Mouse (Mus musculus): ENCODE data around the gene Gm11214. TPM values are rescaled to one million over a fixed set of nuclear protein-coding genes. Genes with fewer than 3 reads are reported as not detected.

Gm11214 gene
- polyA plus RNA-seq, 1 experiment from 2014 or later, result not detected

DNA sequence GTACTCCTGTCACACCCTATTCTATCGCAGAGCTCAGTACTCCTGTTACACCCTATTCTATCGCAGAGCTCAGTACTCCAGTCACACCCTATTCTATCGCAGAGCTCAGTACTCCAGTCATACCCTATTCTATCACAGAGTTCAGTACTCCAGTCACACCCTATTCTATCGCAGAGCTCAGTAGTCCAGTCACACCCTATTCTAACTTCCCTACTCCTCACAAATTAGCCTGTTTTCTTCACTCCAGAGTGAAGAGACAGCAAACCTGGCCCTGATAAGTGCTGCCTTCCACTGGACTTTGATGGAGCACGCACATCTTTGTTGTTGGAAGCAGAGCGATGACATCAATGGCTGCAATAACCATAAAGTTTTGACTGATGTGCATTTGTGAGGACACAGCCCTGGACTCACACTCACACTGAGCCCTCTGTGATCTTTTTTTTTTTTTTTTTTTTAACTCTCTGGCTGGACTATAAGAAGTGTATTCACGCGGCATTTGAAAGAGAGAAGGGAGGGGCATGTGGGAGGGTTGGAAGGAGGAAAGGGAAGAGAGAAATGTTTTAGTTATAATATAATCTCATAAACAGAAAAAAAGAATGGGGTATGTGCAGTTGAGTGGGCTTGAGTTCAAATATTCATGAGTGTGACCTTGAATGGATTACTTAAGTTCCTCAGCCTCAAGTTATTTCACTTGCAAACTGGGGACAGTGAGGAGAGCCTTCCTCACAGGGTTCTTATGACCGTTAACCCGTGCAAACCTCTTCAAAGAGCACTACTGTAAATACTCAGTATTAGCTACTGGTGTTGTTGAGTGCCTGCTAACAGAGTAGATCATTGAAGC is 21.5 kb upstream of the Gm11214 start:
- ATAC-seq (peak; percentile 82), DNase-seq (ENCODE audit: low spot score) (peak; percentile 63)
- no peaks in the 10 kb centered on the region for H3K9me3 ChIP-seq (ENCODE audit: low read length)
- H3K36me3 ChIP-seq (ENCODE audit: insufficient read depth, low read length), result no peaks in the 10 kb centered on the region
- no peaks in the 10 kb centered on the region for H3K27me3 ChIP-seq (replicated peaks; ENCODE audit: insufficient read depth, low read length)
- H3K4me1 ChIP-seq (ENCODE audit: insufficient read depth, low read depth, low read length), result no peaks in the 10 kb centered on the region
- no peak overlapping the region for H3K27ac ChIP-seq (ENCODE audit: low read length)
- WGBS, result 54% methylated on average over 10 of the region's 10 CpGs
- H3K4me3 ChIP-seq (ENCODE audit: low read depth, low read length), result no peak overlapping the region
- no peak overlapping the region for H3K9ac ChIP-seq (replicated peaks; ENCODE audit: low read depth)
- TF ChIP-seq CTCF (IDR thresholded peaks at IDR 0.05) (no peak), EP300 (IDR thresholded peaks at IDR 0.05) (no peak)
- H3K4me2 ChIP-seq (replicated peaks; ENCODE audit: low read depth, low read length), result no peak overlapping the region

DNA sequence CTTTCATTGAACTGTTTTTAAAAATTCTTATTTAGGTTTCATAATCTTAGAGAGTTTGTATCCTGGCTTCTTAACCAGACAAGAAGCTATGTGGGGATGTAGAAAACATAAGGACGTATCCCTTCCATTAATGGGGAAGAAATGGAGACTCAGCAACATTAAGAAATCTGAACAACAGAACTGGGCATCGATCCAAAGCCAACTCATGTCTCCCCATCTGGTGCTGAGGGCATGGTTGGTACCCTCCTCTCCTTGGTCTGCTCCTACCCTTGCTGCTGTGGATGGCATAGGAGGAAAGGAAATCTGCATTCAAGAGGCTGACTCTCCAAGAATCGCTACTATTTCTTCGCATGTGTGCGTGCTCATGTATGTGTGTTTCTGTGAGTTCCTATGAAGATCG is 20.5 kb upstream of the Gm11214 start:
- TF ChIP-seq EP300 (IDR thresholded peaks at IDR 0.05) (no peak), CTCF (IDR thresholded peaks at IDR 0.05) (no peak)
- Histone ChIP-seq H3K27me3 (replicated peaks; ENCODE audit: insufficient read depth, low read length) (no peaks in the 10 kb centered on the region), H3K36me3 (ENCODE audit: insufficient read depth, low read length) (no peaks in the 10 kb centered on the region), H3K9me3 (ENCODE audit: low read length) (no peaks in the 10 kb centered on the region), H3K4me2 (replicated peaks; ENCODE audit: low read depth, low read length) (no peak overlapping the region), H3K4me3 (ENCODE audit: low read depth, low read length) (no peak overlapping the region), H3K4me1 (ENCODE audit: insufficient read depth, low read depth, low read length) (no peaks in the 10 kb centered on the region), H3K9ac (replicated peaks; ENCODE audit: low read depth) (no peak overlapping the region), H3K27ac (ENCODE audit: low read length) (no peak overlapping the region)
- WGBS, result 89% methylated on average over 6 of the region's 6 CpGs
- DNase-seq (ENCODE audit: low spot score), result no peak
- no peak for ATAC-seq

DNA sequence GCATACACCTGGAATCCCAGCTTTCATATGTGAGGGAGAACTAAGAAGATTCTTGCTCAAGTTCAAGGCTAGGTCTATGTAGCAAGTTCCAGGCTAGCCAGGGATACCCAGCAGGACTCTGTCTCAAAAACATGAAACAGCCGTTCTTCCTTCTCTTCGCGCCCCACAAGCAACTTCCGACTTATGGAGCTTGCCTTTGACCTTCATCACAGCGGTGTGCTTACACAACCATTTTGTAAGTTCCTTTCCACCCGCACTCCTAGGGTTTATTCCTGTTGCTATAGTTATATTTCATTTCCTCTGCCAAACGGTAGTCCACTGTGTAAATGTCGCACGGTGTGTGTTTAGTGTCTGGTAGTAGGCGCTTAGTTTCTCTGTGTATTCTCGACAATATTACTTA is 19.9 kb upstream of the Gm11214 start:
- 60% methylated on average over 11 of the region's 11 CpGs for WGBS
- Histone ChIP-seq H3K9ac (replicated peaks; ENCODE audit: low read depth) (no peak overlapping the region), H3K4me2 (replicated peaks; ENCODE audit: low read depth, low read length) (no peak overlapping the region), H3K9me3 (ENCODE audit: low read length) (no peaks in the 10 kb centered on the region), H3K27ac (ENCODE audit: low read length) (no peak overlapping the region), H3K4me1 (ENCODE audit: insufficient read depth, low read depth, low read length) (no peaks in the 10 kb centered on the region), H3K27me3 (replicated peaks; ENCODE audit: insufficient read depth, low read length) (no peaks in the 10 kb centered on the region), H3K36me3 (ENCODE audit: insufficient read depth, low read length) (no peaks in the 10 kb centered on the region), H3K4me3 (ENCODE audit: low read depth, low read length) (no peak overlapping the region)
- ATAC-seq, result no peak
- no peak for TF ChIP-seq CTCF (IDR thresholded peaks at IDR 0.05)
- no peak for TF ChIP-seq EP300 (IDR thresholded peaks at IDR 0.05)
- DNase-seq (ENCODE audit: low spot score), result peak; percentile 21

DNA sequence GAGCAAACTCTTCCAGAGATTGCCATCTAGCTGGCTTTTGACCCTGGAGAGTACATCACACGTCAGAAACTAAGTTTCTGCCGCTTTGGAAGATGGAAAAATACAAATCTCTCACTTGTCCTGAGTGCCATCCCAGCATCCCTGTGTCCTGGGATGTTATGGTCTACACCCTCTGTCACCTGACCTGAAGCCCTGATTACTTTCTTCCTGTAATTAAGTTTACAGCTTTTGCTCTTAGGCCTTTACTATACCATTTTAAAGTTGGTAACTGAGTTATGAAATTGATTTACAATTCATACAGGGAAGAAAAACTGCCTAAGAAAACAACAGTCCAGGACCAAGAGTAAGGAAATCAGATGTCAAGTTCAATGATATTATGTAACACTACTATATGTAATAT is 19.3 kb upstream of the Gm11214 start:
- Histone ChIP-seq H3K27ac (ENCODE audit: low read length) (no peak overlapping the region), H3K4me2 (replicated peaks; ENCODE audit: low read depth, low read length) (no peak overlapping the region), H3K9me3 (ENCODE audit: low read length) (no peaks in the 10 kb centered on the region), H3K4me3 (ENCODE audit: low read depth, low read length) (no peak overlapping the region), H3K9ac (replicated peaks; ENCODE audit: low read depth) (no peak overlapping the region), H3K4me1 (ENCODE audit: insufficient read depth, low read depth, low read length) (no peaks in the 10 kb centered on the region), H3K27me3 (replicated peaks; ENCODE audit: insufficient read depth, low read length) (no peaks in the 10 kb centered on the region), H3K36me3 (ENCODE audit: insufficient read depth, low read length) (no peaks in the 10 kb centered on the region)
- 71% methylated on average over 2 of the region's 2 CpGs for WGBS
- TF ChIP-seq EP300 (IDR thresholded peaks at IDR 0.05) (no peak), CTCF (IDR thresholded peaks at IDR 0.05) (no peak)
- ATAC-seq (no peak), DNase-seq (ENCODE audit: low spot score) (no peak)

- Histone ChIP-seq H3K27ac (ENCODE audit: low read length) (no peak overlapping the region), H3K9ac (replicated peaks; ENCODE audit: low read depth) (no peak overlapping the region), H3K36me3 (ENCODE audit: insufficient read depth, low read length) (no peaks in the 10 kb centered on the region), H3K9me3 (ENCODE audit: low read length) (no peaks in the 10 kb centered on the region), H3K27me3 (replicated peaks; ENCODE audit: insufficient read depth, low read length) (no peaks in the 10 kb centered on the region), H3K4me2 (replicated peaks; ENCODE audit: low read depth, low read length) (no peak overlapping the region), H3K4me3 (ENCODE audit: low read depth, low read length) (no peak overlapping the region), H3K4me1 (ENCODE audit: insufficient read depth, low read depth, low read length) (no peaks in the 10 kb centered on the region)
- WGBS, result 90% methylated on average over 3 of the region's 3 CpGs
- ATAC-seq (no peak), DNase-seq (ENCODE audit: low spot score) (no peak)
- TF ChIP-seq CTCF (IDR thresholded peaks at IDR 0.05) (no peak), EP300 (IDR thresholded peaks at IDR 0.05) (no peak)
Observed at GRCm38 (mm10) chr4:63681557-63681956, 18.4 kb upstream of the Gm11214 start.

GRCm38 (mm10) chr4:63675128-63675527 is 11.9 kb upstream of the Gm11214 start:
- Histone ChIP-seq H3K9me3 (ENCODE audit: low read length) (no peaks in the 10 kb centered on the region), H3K36me3 (ENCODE audit: insufficient read depth, low read length) (no peaks in the 10 kb centered on the region), H3K4me2 (replicated peaks; ENCODE audit: low read depth, low read length) (no peak overlapping the region), H3K27me3 (replicated peaks; ENCODE audit: insufficient read depth, low read length) (no peaks in the 10 kb centered on the region), H3K27ac (ENCODE audit: low read length) (no peak overlapping the region), H3K9ac (replicated peaks; ENCODE audit: low read depth) (no peak overlapping the region), H3K4me3 (ENCODE audit: low read depth, low read length) (no peak overlapping the region), H3K4me1 (ENCODE audit: insufficient read depth, low read depth, low read length) (no peaks in the 10 kb centered on the region)
- no peak for ATAC-seq
- whole genome bisulfite sequencing, result 49% methylated on average over 2 of the region's 2 CpGs
- DNase-seq (ENCODE audit: low spot score), result no peak
- TF ChIP-seq CTCF (IDR thresholded peaks at IDR 0.05) (no peak), EP300 (IDR thresholded peaks at IDR 0.05) (no peak)

Data from lung, postnatal 0 days (tissue).